Mouse (Mus musculus) neural tube, embryonic 15.5 days (tissue): ENCODE data around the gene Paqr6. TPM values are rescaled to one million over a fixed set of nuclear protein-coding genes. Genes with fewer than 3 reads are reported as not detected.

Experiments used
- ATAC-seq: fragments of 200-750 bp; cut with Nextera tagmentation; 2 replicates; pipeline ENCODE4 v1.8.0; 2017; ENCODE audit warnings: mild to moderate bottlenecking, moderate TSS enrichment, moderate library complexity; ENCODE audit not compliant: low FRiP score
- H3K27ac ChIP-seq: fragments of 300-500 bp; sonication (generic); replicated peaks from 2 replicates; pipeline ENCODE4 v1.5.1; 2015; ENCODE audit warnings: mild to moderate bottlenecking, inconsistent platforms
- H3K27me3 ChIP-seq: fragments of 300-500 bp; sonication (generic); replicated peaks from 2 replicates; pipeline ENCODE4 v1.6.1; 2015; ENCODE audit warnings: inconsistent platforms
- H3K36me3 ChIP-seq: fragments of 300-500 bp; sonication (generic); 2 replicates; pipeline ENCODE4 v1.6.1; 2015; ENCODE audit warnings: inconsistent platforms
- H3K4me1 ChIP-seq: fragments of 300-500 bp; sonication (generic); 2 replicates; pipeline ENCODE4 v1.6.1; 2015; ENCODE audit warnings: inconsistent platforms
- H3K4me2 ChIP-seq: fragments of 300-500 bp; sonication (generic); 2 replicates; pipeline ENCODE4 v1.6.1; 2015; ENCODE audit warnings: inconsistent platforms, mild to moderate bottlenecking, moderate library complexity
- H3K4me3 ChIP-seq: fragments of 300-500 bp; sonication (generic); replicated peaks from 2 replicates; pipeline ENCODE4 v1.5.1; 2015; ENCODE audit warnings: mild to moderate bottlenecking, inconsistent platforms
- H3K9ac ChIP-seq: fragments of 300-500 bp; sonication (generic); replicated peaks from 2 replicates; pipeline ENCODE4 v1.6.1; 2015; ENCODE audit warnings: mild to moderate bottlenecking, inconsistent platforms
- H3K9me3 ChIP-seq: fragments of 300-500 bp; sonication (generic); replicated peaks from 2 replicates; pipeline ENCODE4 v1.6.1; 2016; ENCODE audit warnings: inconsistent platforms
- WGBS: fragments of 180-500 bp; shearing (Covaris S2); methylation state at CpG from one replicate; pipeline ENCODE4 v1.1.7; 2015; ENCODE audit warnings: mixed read lengths; 5-methylcytosine and 5-hydroxymethylcytosine counted together
- polyA plus RNA-seq: library from polyadenylated mRNA; unstranded; fragments of >200 nt; fragmentation: Nextera tagmentation; extraction: Ambion mirVana; gene quantifications from 2 replicates; pipeline ENCODE4 v1.2.1, GENCODE M21; 2015

Paqr6 gene
- polyA plus RNA-seq = 1.6 and 2.5 TPM in 2 replicates

- Histone ChIP-seq H3K27ac (no peak within 1 kb of the TSS), H3K4me1 (0 out of 2 replicates have a peak, but pooled peaks cover 5% of the 10 kb centered on the region), H3K4me2 (peak within 1 kb of the TSS; percentile 4), H3K27me3 (peaks cover 18% of the 10 kb centered on the region), H3K36me3 (peaks cover 35% of the 10 kb centered on the region), H3K9me3 (no peaks in the 10 kb centered on the region), H3K4me3 (no peak within 1 kb of the TSS), H3K9ac (no peak within 1 kb of the TSS)
- ATAC-seq = no peak
- WGBS = 2% methylated on average over 16 of the region's 16 CpGs
These were observed at the start of gene Paqr6 for GRCm38 (mm10) chr3:88364337-88364736. Gene Paqr6 (plus strand): TSS chr3:88364584.

DNA sequence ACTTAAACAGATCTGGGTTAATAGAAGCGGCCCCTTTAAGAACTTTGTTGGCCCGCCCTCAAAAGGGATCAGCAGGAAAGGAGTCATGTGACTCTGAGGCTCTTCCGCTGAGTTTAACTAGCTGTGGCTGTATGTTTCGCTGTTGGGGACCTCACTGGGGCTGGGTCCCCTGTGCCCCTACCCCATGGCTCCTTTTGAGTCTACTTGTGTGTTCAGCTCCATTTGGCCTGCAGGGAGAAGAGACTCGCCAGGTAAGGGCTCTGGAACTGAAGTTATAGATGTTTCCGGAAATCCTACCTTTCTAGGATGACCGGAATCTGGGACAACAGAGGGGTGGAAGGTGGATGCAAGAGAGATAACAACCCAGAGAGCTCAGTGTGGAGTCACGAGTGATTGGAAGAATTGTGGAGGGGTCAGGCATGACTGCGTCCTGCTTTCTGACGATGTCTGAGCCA, 39.4 kb upstream of the Paqr6 start, which contains the start of gene Glmp:
Gene Glmp, plus strand, starts transcription at position 73 of the 455 bp plus-strand sequence.
- 2% methylated on average over 10 of the region's 10 CpGs for WGBS

GRCm38 (mm10) chr3:88328956-88329355, 35.4 kb upstream of the Paqr6 start:
- Histone ChIP-seq H3K36me3 (peaks cover 9% of the 10 kb centered on the region; the same call in 1 of the 2 replicates), H3K27ac (no peak overlapping the region), H3K4me2 (no peak overlapping the region), H3K9ac (no peak overlapping the region), H3K4me1 (peaks cover 20% of the 10 kb centered on the region), H3K27me3 (no peaks in the 10 kb centered on the region), H3K4me3 (no peak overlapping the region), H3K9me3 (no peaks in the 10 kb centered on the region)
- 63% methylated on average over 5 of the region's 5 CpGs for WGBS
- no peak for ATAC-seq

More for the DNA sequence above, 39.4 kb upstream of the Paqr6 start, which contains the start of gene Glmp:
- Histone ChIP-seq H3K9me3 (no peaks in the 10 kb centered on the region), H3K27me3 (no peaks in the 10 kb centered on the region), H3K4me3 (peak within 1 kb of the TSS; percentile 73), H3K4me1 (peaks cover 20% of the 10 kb centered on the region), H3K27ac (peak within 1 kb of the TSS; percentile 43; the same call in 1 of the 2 replicates), H3K9ac (peak within 1 kb of the TSS; percentile 79), H3K4me2 (peak within 1 kb of the TSS; percentile 89), H3K36me3 (peaks cover 40% of the 10 kb centered on the region)
- ATAC-seq = peak; percentile 88

GRCm38 (mm10) chr3:88331282-88331681, 33.1 kb upstream of the Paqr6 start:
- WGBS = 23% methylated on average over 2 of the region's 2 CpGs
- no peak for ATAC-seq
- Histone ChIP-seq H3K4me1 (peaks cover 14% of the 10 kb centered on the region), H3K9ac (no peak overlapping the region), H3K4me2 (no peak overlapping the region), H3K9me3 (no peaks in the 10 kb centered on the region), H3K27me3 (no peaks in the 10 kb centered on the region), H3K36me3 (peaks cover 9% of the 10 kb centered on the region; the same call in 1 of the 2 replicates), H3K27ac (no peak overlapping the region), H3K4me3 (no peak overlapping the region)

DNA sequence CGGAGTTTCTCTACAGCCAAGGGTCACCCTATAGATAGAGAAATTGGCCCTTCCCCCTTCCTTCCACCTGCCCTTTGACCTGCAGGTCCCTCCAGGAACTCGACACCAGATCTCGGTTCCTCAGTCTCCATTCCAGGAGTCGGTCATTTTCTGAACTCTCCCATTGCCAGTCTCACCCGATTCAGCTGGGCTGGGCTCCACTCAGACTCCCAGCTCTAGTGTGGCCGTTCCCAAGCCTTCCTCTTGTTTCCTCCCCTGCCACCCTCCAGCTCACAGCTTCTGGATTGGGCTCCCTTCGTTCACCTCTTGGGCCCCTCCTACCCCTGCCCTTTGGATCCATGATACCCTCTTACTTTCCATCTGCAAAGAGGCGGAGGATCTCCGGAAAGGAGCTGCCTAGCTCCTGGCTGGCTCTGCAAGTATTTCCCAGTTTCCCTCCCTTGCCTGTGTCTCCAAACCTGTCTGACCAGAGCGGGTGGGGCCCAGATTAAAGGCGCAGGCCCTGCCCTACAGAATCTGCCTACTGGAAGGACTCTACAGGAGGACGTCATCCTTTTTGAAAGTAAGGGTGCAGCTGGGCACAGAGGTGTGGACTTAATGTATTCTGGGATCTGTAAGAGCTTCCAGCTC, 30.2 kb upstream of the Paqr6 start:
- Histone ChIP-seq H3K27ac (no peak overlapping the region), H3K36me3 (peaks cover 4% of the 10 kb centered on the region; the same call in 1 of the 2 replicates), H3K4me1 (peaks cover 32% of the 10 kb centered on the region), H3K4me2 (no peak overlapping the region), H3K4me3 (no peak overlapping the region), H3K27me3 (no peaks in the 10 kb centered on the region), H3K9me3 (no peaks in the 10 kb centered on the region), H3K9ac (no peak overlapping the region)
- WGBS = 63% methylated on average over 12 of the region's 12 CpGs
- ATAC-seq = no peak

GRCm38 (mm10) chr3:88334902-88335435, 29.4 kb upstream of the Paqr6 start:
- ATAC-seq = no peak
- Histone ChIP-seq H3K27ac (peak overlapping the region; percentile 98), H3K4me3 (peak overlapping the region; percentile 87), H3K36me3 (no peaks in the 10 kb centered on the region), H3K27me3 (no peaks in the 10 kb centered on the region), H3K9me3 (no peaks in the 10 kb centered on the region), H3K9ac (peak overlapping the region; percentile 97), H3K4me2 (peak overlapping the region; percentile 71), H3K4me1 (peaks cover 34% of the 10 kb centered on the region)
- WGBS = 38% methylated on average over 3 of the region's 3 CpGs

- Histone ChIP-seq H3K9me3 (no peaks in the 10 kb centered on the region), H3K36me3 (no peaks in the 10 kb centered on the region), H3K4me3 (peak overlapping the region; percentile 87), H3K27me3 (no peaks in the 10 kb centered on the region), H3K4me1 (peaks cover 34% of the 10 kb centered on the region), H3K4me2 (peak overlapping the region; percentile 71), H3K9ac (peak overlapping the region; percentile 97), H3K27ac (peak overlapping the region; percentile 98)
- 2% methylated on average over 27 of the region's 27 CpGs for WGBS
- ATAC-seq = peak; percentile 75
These were observed 28.8 kb upstream of the Paqr6 start for GRCm38 (mm10) chr3:88335436-88336053.

DNA sequence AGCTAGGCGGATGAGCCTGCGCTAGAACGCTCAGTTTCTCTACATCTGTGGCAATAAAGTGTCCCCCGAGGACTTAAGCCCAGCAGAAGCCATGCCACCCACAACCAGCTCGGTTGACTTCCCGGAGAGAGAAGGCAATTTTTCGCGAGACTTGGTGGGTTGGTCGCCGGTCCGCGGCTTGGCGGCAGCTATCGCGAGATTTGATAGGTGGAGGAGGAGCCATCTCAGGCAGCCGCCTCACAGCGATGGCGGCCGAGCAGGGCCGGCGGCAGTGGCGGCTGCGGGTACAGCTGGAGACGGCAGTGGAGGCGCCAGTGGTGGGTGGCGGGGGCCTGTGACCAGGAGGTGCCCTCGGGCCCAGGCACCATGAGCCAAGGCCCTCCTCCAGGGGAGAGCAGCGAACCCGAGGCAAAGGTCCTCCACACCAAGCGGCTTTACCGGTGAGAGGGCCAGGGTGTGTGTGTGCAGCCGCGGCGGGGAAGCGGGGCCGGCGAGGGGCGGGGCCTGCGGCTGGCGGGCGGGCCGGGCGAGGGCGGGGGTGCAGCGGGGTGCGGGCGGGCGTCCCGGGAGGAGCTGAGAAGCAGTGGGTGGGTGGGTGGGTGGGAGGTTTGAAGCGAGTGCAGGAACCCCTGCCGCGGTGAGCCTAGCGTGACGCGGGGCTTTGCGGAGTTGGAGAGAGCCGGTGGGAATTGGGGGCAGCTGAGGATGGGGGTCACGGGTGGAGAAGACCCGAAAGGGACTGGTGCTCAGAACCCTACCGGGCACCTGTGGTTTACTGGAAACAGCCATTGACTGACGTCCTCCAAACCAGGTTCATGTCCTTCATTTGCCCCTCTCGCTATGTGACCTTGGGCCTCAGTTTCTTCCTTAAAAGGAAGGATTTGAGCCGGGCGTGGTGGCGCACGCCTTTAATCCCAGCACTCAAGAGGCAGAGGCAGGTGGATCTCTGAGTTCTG, 28.0 kb upstream of the Paqr6 start, which contains the start of the genes Tmem79 and Smg5:
Gene Tmem79, minus strand, starts transcription at position 91 of the 956 bp plus-strand sequence.
Gene Smg5, plus strand, starts transcription at position 203 of the 956 bp plus-strand sequence.
- peaks cover 34% of the 10 kb centered on the region for H3K4me1 ChIP-seq
- peak within 1 kb of the TSS; percentile 87 for H3K4me3 ChIP-seq
- peak within 1 kb of the TSS; percentile 98 for H3K27ac ChIP-seq
- H3K9ac ChIP-seq = peak within 1 kb of the TSS; percentile 97
- no peaks in the 10 kb centered on the region for H3K9me3 ChIP-seq
- H3K4me2 ChIP-seq = peak within 1 kb of the TSS; percentile 71
- WGBS = 3% methylated on average over 53 of the region's 66 CpGs
- H3K27me3 ChIP-seq = no peaks in the 10 kb centered on the region
- no peaks in the 10 kb centered on the region for H3K36me3 ChIP-seq
- peak; percentile 95 for ATAC-seq

DNA sequence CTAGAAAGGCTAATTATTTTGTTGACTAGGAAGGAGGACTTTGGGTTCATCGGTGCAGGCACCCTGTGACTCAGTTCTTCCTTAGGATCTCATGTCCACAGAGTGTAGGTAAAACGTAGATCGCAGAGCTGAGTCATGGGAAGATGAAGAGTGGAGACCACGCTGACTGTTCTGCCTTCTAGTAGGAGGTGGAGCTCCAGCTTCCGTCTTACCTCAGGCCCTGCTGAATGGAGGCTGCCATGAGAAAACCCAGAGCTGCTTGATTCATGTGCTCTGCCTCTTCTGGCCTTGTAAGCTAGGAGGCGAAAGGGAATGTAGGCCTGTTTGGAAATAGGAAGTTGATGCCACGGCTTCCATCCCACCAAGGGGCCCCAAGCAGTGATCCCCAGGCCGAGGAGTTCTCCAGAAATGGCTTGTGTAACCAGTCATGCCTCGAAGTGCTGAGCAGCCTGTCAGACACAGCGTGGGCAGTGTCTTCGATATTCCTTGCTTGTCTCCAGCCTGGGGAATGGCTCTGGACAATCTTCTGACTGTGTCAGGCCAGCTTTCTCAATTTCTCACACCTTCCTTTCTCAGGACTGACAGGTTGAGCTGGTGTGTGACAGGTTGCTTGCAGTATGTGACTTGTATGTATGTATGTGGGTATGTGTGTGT, 26.9 kb upstream of the Paqr6 start:
- H3K9me3 ChIP-seq = no peaks in the 10 kb centered on the region
- H3K4me3 ChIP-seq = peak overlapping the region; percentile 15; the same call in 1 of the 2 replicates
- 0 out of 2 replicates have a peak overlapping the region, but pooled peaks have one; percentile 21 for H3K9ac ChIP-seq
- peaks cover 34% of the 10 kb centered on the region for H3K4me1 ChIP-seq
- no peak for ATAC-seq
- WGBS = 78% methylated on average over 11 of the region's 11 CpGs
- peak overlapping the region; percentile 71 for H3K4me2 ChIP-seq
- H3K36me3 ChIP-seq = peaks cover 10% of the 10 kb centered on the region
- 0 out of 2 replicates have a peak overlapping the region, but pooled peaks have one; percentile 13 for H3K27ac ChIP-seq
- H3K27me3 ChIP-seq = no peaks in the 10 kb centered on the region

- H3K27ac ChIP-seq = no peak overlapping the region
- H3K4me3 ChIP-seq = no peak overlapping the region
- ATAC-seq = no peak
- H3K36me3 ChIP-seq = peaks cover 18% of the 10 kb centered on the region
- H3K27me3 ChIP-seq = no peaks in the 10 kb centered on the region
- H3K4me2 ChIP-seq = no peak overlapping the region
- H3K9me3 ChIP-seq = no peaks in the 10 kb centered on the region
- 94% methylated on average over 7 of the region's 7 CpGs for WGBS
- no peak overlapping the region for H3K9ac ChIP-seq
- peaks cover 34% of the 10 kb centered on the region for H3K4me1 ChIP-seq
These were observed 26.1 kb upstream of the Paqr6 start for GRCm38 (mm10) chr3:88338316-88338715.
